Mouse (Mus musculus) naive thymus-derived CD4-positive, alpha-beta T cell, adult 5 months (primary cell): ENCODE data around the gene Armcx4. TPM values are rescaled to one million over a fixed set of nuclear protein-coding genes. Genes with fewer than 3 reads are reported as not detected.

ENCODE experiments used
- polyA plus RNA-seq: library from polyadenylated mRNA; unstranded; fragments of 100-300 nt; shearing (Covaris generic); gene quantifications from one replicate; pipeline ENCODE4 v1.2.1, GENCODE M21; 2017

The Armcx4 gene
- 0.32 TPM for polyA plus RNA-seq

DNA sequence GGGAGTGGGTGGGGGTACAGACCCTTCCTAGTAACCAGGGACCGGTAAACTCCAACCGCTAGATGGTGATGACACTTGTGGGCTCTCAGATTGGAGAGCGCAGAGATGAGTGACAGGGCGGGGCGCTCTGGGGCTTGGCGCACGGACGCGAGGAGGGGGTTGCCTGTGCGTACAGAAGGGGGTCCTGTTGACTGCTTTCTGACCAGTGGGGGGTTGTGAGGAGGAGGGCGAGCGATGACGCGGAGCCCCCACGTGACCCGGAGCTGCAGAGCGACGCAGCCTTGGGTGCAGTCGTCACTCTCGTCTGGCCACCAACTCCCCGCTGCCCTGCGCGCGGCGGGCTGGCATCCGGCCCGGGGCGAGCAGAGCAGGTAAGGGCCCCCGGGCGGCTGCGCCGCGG, at the start of gene Armcx4:
TSS of gene Armcx4 (plus strand) at position 253 of the 400 bp plus-strand sequence.

DNA sequence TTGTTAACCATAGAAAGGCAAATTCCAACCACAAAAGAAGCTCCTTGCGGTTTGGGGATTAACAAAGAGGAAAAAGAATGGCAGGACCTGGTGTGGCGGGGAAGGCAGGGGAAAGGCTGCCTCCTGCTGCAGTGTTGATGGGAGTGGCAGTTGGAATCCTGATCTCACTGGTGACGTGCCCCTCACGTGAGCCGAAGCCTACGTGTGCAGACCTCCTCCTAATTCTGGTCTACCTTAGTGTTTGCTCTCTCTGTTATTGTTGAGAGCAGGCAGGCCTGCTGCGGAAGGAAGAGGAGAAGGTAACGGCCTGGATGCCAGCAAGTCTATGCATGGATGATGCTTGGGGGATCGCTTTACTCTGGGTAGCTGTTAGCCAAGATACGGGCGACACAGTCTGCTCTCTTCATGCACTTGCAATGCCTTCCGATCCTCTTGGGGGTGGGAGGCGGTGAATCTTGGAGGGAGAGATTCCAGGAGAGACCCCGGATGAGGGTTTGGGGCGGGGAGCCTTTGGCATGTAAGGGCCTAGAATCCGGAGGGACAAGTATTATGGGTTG, 31.5 kb downstream of the Armcx4 start, which contains the start of gene Armcx1:
TSS of gene Armcx1 (plus strand) at position 212 of the 557 bp plus-strand sequence.

Other genes with a start within 250 kb of the Armcx4 start
- not detected for gene Taf7l, start 210.0 kb upstream of the Armcx4 start, polyA plus RNA-seq
- gene Timm8a1, start 144.7 kb upstream of the Armcx4 start, polyA plus RNA-seq, result 31.8 TPM
- gene Btk, start 102.9 kb upstream of the Armcx4 start, polyA plus RNA-seq, result 0.36 TPM
- gene Rpl36a, start 100.9 kb upstream of the Armcx4 start, polyA plus RNA-seq, result 394 TPM
- gene Gla, start 85.4 kb upstream of the Armcx4 start, polyA plus RNA-seq, result 12.4 TPM
- 160 TPM for gene Hnrnph2, start 85.3 kb upstream of the Armcx4 start, polyA plus RNA-seq
- 1.5 TPM for gene Armcx1, start 31.4 kb downstream of the Armcx4 start, polyA plus RNA-seq
- gene Armcx6, start 64.9 kb downstream of the Armcx4 start, polyA plus RNA-seq, result 2.2 TPM
- 15.0 TPM for gene Armcx3, start 70.1 kb downstream of the Armcx4 start, polyA plus RNA-seq
- 10.7 TPM for gene Armcx2, start 122.7 kb downstream of the Armcx4 start, polyA plus RNA-seq